Mouse (Mus musculus) brain, embryonic 18.5 days (tissue): Measurements from ENCODE around the gene Alpl.

Experiments
- DNase-seq: peaks from one replicate; pipeline ENCODE4 v3.0.0-alpha.2; 2012; ENCODE audit warnings: low read depth, low spot score

The Alpl gene

GRCm38 (mm10) chr4:137717671-137718070, 78.5 kb downstream of the Alpl start:
- DNase-seq: no peak

DNA sequence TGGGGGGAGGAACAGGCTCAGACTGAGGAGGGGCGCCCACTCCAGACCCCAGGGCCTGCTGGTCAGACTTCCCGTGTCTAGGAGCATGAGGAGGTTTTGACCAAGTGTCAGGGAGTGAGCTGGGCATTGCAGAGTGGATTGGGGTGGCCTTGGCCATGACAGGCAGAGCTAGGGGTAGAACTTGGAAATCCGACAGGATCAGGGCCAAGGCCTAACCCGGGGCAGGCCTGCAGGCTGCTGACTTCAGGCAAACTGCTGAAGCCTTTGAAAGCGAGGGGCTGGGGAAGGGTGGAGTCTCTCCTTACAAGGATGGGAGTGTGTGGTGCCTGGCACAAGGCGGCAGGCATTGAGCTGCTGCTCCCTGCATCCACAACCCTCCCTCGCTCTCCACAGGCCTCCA, 79.2 kb downstream of the Alpl start:
- DNase-seq: no peak

- no peak for DNase-seq
These were observed 82.1 kb downstream of the Alpl start for GRCm38 (mm10) chr4:137714020-137714624.

GRCm38 (mm10) chr4:137712963-137713362, 83.2 kb downstream of the Alpl start:
- no peak for DNase-seq

DNA sequence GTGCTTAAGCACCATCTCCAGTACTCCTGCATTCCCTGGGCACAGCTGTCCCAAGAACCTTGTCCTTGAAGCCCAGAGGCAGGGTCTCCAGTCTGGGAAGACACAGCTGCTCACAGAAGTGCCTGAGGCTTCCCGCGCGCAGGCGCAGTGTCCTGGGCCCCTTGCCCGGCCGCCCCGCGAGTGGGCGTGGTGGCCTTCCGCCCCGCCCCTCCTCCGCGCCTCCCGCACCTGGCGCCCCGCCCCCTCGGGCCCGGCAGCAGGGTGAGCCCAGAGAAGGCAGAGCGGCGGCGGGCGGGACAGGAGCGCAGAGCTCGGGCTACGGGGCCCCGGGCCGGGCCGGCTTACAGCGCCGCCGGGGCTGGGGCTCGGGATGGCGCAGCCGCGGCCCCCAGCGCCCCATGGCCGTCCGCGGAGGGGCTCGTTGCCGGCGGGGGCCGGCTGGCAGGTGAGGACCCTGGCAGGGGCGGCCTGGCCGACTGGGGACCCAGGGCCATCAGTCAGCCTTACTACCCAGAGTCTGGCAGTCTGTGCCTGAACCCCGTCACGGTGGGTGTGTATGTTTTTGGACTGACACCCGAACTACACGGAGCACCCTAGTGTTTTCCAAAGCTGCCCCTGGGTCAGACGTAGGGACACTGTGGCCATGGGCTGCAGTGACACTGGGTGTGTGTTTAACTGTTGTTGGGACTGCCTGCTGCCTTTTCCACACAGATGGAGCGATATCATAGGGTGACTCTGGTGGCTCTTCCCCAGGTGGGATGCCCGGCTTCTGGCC, 88.8 kb downstream of the Alpl start:
- DNase-seq: no peak

DNA sequence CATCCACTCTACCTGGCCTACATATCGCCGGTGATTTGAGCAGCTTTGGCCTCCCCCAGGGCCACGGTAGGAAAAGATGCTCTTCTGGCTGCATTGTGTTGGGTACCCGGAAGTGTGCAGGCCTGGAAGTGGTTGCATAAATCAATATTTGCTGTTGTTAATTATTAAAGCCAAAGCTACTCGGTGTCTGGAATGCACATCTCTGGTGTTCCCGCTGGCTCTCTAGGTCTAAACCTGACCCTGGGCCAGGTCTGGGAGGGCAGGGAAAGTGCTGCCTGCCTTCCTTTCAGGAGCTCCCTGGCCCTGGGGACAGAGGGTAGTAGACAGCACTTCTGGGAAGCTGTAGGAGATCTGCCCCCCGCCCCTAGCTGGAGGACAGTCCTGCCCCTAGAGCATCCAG, 89.7 kb downstream of the Alpl start:
- no peak for DNase-seq

DNA sequence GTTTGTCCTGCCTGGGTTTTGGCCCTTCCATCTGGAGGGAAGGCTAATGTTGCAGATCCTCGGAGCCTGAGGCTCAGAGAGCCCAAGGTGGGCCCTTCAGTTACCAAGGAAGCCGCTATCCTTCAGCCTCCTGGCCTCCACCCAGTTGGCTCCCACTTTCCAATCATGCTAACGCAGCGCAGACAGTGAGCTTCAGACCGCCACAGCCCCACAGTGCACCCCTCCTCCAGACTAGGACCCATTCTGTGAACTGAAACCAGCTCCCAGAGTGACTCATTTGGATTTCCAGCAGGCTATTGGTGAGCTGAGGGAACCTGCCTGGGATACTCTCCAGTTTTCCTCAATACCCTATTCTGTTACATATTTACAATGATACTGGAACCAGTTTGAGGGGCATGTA, 90.8 kb downstream of the Alpl start:
- no peak for DNase-seq

DNA sequence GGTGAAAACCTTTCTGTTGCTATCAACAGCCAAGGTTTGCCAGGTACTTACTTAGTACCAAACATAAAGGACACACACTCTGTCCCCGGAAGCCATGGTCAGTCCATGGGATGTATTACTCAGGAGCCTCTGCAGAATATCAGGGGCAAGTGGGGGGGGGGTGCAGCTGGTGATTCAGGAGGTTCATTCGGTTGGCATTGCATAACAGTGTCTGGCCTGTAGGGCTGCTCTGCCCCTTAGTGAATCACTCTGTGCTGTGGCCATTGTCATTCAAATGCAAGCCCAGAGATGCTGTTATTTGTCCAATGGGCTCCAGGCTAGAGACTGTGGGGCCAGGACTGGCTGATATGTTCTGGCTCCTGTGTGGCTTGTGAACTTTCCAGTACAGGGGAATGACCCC, 91.6 kb downstream of the Alpl start:
- DNase-seq: no peak

DNA sequence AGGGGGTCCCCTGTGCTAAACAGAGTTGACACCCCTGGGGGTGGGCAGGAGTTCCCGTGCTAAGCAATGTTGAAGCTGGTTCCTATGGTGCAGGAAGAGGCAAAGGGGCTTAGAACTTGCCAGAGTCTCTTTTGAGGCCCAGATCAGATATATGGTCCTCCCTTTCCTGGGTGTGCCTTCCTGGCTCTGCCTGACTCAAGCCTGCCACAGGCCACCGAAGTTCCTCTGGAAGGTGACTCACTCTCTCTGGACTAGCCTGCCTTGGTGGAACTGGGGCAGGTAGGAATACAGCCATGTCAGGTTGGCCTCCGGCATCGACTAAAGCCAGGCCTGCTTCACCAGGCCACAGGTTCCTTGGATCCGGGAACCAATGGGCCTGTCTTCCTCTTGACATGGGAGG, 93.1 kb downstream of the Alpl start:
- DNase-seq: no peak

DNA sequence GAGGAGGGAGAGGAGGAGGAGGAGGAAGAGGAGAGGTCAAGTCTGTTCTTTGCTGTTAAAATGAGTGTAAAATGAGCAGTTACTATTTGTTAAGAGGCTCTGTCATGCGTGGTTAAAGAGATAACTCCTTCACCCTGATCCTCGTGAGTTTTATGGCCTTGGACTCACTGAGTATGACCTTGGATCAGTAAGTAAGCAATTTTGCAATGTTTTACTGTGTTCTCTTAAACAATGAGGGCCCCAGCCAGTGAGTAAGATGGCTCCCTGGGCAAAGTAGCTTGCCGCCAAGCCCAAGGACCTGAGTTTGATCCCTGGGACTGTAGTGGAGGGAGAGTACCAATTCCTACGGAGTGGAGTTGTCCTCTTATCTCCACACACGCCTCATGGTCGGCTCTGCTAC, 95.2 kb downstream of the Alpl start:
- no peak for DNase-seq

DNA sequence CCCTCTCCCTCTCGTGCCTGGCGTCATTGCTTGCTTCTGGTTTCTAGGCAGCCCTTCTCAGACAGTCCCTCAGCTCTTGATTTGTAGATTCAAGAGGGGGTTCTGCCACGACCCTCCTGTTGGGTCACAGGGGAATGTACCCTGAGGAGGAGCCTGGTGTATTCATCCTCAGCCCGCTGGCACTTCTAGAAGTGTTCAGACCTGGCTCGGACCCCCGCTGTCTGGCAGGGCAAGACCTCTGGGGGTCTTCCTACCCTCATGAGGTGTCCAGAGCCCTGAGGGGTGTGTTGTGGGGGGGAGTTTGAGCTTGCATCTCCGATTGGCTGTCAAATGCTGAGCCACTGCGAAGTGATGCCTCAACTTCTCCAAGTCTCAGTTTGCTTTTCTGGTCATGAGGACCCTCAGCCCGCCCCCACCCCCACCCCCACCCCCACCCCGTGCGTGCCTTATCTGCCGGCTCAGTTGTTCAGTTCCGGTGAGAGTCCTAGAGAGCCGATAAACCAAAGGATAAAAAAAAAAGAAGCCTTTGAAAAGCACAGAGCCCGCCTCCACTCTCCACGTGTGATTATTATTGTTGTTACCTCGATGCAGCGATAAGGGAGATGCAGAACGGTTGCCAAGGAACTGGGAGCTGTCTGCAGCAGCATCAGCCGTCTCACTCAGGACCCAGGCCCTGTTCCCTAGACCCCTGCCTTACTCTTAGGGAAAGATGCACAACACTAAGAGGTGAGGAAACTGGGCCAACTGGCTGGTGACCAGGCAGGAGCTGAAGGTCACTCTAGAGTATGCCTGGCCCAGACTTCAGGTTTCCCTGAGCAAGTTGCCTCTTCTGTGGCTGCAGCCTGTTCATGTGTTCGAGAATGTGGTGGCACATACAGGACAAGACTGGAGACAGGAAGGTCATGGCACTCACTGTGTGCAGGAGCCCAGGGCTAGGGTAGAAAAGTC, 96.6 kb downstream of the Alpl start:
- no peak for DNase-seq

DNA sequence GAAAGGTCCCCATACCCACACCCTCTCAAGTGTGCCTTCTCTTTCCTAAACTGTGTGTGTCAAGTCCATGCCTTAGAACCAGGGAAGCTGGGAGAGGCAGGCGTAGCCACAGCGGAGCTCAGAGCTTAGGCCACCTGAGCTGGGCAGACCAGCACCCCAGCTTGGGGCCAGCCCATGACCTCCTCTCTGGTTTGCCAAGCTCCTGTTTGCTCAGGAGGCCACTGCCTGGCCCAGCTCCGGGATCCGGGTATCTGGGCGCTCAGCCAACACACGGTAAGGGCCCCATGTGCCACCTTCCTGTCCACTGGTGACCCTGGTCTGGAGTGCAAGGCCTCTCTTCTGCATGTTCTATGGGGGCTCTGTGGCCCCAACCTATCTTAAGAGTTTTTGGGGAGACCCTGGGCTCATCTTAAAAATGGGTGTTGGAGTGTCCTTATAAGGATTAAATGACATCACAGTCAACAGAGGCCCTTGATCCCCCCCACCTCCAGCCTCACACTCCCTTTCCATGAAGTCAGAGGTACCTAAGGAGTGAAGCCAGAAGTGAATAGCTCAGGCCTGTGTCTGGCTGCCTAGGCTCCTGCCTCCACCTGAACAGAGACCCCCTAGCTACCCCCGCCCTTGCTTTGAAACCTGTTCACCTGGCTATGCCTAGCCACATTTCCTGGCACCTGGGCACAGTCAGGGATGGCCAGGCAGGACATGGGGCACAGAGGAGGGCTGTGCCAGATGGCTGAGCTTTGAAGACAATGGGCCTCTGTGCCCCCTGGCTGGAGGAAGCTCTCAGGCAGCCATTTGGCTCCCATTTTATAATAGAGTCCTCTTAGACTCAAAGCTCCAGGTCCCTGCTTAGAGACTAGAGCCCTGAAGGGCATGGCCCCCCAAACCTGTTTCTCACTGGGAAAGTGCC, 97.9 kb downstream of the Alpl start:
- no peak for DNase-seq

- DNase-seq: no peak
These were observed 98.9 kb downstream of the Alpl start for GRCm38 (mm10) chr4:137697156-137697885.

GRCm38 (mm10) chr4:137695900-137696299, 100.3 kb downstream of the Alpl start:
- DNase-seq: no peak

DNA sequence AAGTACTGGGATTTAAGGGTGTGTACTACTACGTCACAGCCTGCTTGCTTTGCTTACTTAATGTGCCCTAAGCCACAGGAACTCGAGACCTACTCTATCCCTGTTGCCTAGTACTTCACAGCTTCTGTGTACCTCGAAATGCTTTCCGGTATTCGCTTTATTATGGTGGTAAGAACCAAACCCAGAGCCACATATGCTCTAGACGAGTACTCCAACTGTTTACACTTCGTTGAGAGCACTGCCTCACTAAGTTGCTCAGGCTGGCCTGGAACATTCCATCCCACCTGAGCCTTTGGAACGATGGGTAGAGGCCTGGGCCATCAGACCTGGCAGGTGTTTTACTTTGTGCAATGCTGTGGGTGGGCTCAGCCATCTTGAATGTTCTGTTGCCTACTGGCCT, 100.9 kb downstream of the Alpl start:
- DNase-seq: no peak

DNA sequence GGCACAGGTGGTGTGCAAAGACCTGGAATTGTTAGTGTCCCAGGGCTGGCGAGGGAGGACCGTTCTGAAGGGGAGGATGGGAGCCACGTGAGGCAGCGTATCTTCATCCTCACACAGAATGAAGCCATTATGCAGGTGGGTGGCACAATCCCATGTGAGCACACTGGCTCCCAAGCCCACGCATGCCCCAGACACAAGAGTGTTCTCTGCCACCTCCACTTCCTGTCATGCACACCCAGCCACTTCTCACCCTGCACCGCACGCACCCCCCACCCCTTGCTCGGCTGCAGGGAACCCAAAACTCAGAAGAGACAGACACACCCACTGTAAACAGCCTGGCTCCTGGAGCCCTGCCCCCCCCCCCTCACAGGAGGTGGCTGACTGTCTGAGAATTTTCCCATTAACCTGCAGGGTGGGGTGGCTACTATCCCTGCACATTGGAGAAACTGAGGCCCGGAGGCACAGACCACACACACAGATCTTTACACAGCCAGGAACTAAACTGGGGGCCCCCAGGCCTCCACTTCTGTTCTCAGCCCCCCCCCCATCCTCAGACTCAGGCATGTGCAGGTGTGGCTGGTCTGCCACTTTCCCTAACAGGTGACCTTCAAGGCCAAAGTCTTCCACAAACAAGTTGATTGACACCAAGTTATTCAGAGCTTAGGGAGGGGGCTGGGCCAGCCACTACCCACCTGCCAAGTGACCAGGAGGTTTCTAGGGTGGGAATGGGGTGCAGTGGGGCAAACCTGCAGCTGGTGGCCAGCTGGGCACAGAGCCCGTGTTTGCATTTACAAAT, 103.9 kb downstream of the Alpl start:
- no peak for DNase-seq
